Mouse (Mus musculus) intestine, embryonic 16.5 days (tissue): ENCODE results near the gene Akt1. TPM values are rescaled to one million over a fixed set of nuclear protein-coding genes. Genes with fewer than 3 reads are reported as not detected.
A peak's percentile ranks its signal among the peaks of the same experiment; 100 is the strongest.

Experiments used
- ATAC-seq: fragments of 200-750 bp; cut with Nextera tagmentation; 2 replicates; pipeline ENCODE4 v1.8.0; 2017; ENCODE audit warnings: moderate TSS enrichment, moderate library complexity
- H3K27ac ChIP-seq: fragments of 300-500 bp; sonication (generic); 2 replicates; pipeline ENCODE4 v1.5.1; 2014; ENCODE audit warnings: mild to moderate bottlenecking, low read length
- H3K27me3 ChIP-seq: fragments of 300-500 bp; sonication (generic); replicated peaks from 2 replicates; pipeline ENCODE4 v1.6.1; 2014; ENCODE audit warnings: low read length, control low read depth, mixed read lengths; ENCODE audit not compliant: control insufficient read depth, insufficient read depth
- H3K36me3 ChIP-seq: fragments of 300-500 bp; sonication (generic); 2 replicates; pipeline ENCODE4 v1.6.1; 2014; ENCODE audit warnings: low read length, control low read depth; ENCODE audit not compliant: control insufficient read depth, insufficient read depth
- H3K4me1 ChIP-seq: fragments of 300-500 bp; sonication (generic); 2 replicates; pipeline ENCODE4 v1.6.1; 2014; ENCODE audit warnings: low read length, control low read depth, mixed read lengths; ENCODE audit not compliant: control insufficient read depth, insufficient read depth
- H3K4me2 ChIP-seq: fragments of 300-500 bp; sonication (generic); 2 replicates; pipeline ENCODE4 v1.6.1; 2014; ENCODE audit warnings: low read depth, low read length, control low read depth
- H3K4me3 ChIP-seq: fragments of 300-500 bp; sonication (generic); 2 replicates; pipeline ENCODE4 v1.5.1; 2014; ENCODE audit warnings: mild to moderate bottlenecking, low read length
- H3K9ac ChIP-seq: fragments of 300-500 bp; sonication (generic); 2 replicates; pipeline ENCODE4 v1.6.1; 2014; ENCODE audit warnings: low read depth, low read length
- H3K9me3 ChIP-seq: fragments of 300-500 bp; sonication (generic); 2 replicates; pipeline ENCODE4 v1.6.1; 2016; ENCODE audit warnings: low read length, control low read depth; ENCODE audit not compliant: control insufficient read depth
- WGBS: fragments of 180-500 bp; shearing (Covaris S2); extraction: QIAGEN DNeasy Blood & Tissue Kit; methylation state at CpG from one replicate; pipeline ENCODE4 v1.1.7; 2014; 5-methylcytosine and 5-hydroxymethylcytosine counted together
- polyA plus RNA-seq: library from polyadenylated mRNA; unstranded; fragments of >200 nt; fragmentation: Nextera tagmentation; extraction: Ambion mirVana; gene quantifications from 2 replicates; pipeline ENCODE4 v1.2.1, GENCODE M21; 2015

Akt1 gene
- polyA plus RNA-seq, 1 experiment from 2014 or later = 56.5 TPM

DNA sequence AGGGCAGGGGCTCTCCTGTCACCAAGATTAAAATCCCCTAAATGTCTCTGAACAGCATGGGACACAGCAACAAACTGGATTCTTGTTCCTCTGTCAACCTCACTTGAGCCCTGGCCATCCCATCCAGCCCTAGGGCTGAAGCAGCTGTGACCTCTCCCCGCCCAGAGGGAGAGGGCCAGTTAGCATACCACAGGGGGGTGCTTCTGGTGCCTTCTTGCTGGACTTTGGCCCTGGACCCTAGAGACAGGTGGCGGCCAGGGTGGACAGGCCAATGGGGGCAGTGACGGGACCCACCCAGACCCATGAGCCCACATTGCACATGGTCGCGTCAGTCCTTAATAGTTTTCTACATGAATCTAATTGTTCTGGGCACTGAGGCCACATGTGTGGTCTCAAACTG, 20.6 kb downstream of the Akt1 start:
- no peak overlapping the region for H3K27ac ChIP-seq
- no peaks in the 10 kb centered on the region for H3K9me3 ChIP-seq

DNA sequence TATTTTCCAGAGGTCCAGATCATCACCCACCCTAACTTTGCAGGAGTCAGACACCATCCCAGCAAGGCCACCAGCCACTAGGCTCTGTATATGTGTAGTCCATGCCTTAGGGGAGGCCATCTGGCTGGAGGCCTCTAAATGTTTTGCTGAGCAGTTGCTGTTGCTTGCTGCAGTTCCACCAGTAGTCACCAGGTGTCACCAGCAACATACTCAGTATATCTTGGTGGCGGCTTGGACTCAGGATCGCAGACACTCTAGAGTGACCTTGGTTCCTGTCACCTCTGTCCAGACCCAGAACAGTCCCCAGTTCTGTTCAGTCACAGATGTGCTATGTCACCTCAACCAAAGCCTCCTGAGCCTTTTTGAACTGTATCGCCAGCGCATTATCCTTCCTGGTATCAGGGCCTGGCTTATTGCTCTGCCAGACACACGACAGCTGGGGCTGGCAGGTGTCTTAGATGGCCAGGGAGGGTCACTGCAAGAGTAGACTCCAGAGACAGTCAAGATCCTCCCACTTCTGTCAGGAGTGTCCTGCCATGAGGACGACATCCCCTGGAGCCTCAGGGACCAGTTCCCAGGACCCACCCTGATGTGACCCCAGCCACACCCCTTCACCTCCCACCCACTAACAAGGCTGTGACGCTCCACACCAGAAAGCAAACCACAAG, 21.4 kb downstream of the Akt1 start:
- 33% methylated on average over 7 of the region's 7 CpGs for WGBS
- peak; percentile 71 for ATAC-seq
- peaks cover 35% of the 10 kb centered on the region for H3K36me3 ChIP-seq

More for the DNA sequence above, 20.6 kb downstream of the Akt1 start:
- Histone ChIP-seq H3K4me3 (no peak overlapping the region), H3K4me1 (peaks cover 24% of the 10 kb centered on the region), H3K4me2 (no peak overlapping the region), H3K9ac (no peak overlapping the region), H3K27me3 (no peaks in the 10 kb centered on the region), H3K36me3 (peaks cover 34% of the 10 kb centered on the region)
- 85% methylated on average over 5 of the region's 5 CpGs for WGBS
- ATAC-seq = no peak

DNA sequence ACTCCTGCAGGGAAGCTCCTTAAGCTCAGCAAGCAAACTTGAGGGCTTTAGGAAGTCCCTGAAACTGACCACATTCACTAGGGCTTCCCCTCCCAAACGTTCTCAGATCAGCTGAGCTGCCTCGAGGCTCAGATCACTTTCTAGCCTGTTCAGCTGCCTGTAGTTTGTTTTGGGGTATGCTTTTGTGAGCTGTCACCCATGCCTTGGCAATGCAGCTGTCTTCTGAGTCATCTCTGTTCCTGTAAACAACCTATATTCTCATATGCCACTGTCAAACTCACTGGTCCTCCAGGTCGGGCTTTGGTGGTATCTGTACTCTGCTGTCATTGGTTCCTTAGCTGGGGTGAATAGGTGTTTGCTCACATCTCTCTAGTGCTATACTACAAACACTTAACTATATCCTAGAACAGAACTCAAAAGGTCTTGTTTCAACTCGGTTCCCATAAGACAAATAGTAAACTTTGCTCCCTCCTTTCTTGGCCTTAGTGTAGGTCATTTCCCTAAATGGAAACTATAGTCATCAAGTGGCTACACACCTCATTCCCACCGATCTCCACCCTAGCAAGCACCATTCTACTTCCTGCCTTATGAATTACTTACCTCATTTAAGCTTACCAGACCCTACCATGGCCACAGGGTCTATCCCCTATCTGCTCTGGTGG, 22.8 kb downstream of the Akt1 start:
- Histone ChIP-seq H3K4me3 (no peak overlapping the region), H3K27ac (no peak overlapping the region), H3K9ac (no peak overlapping the region), H3K27me3 (no peaks in the 10 kb centered on the region), H3K4me1 (peaks cover 19% of the 10 kb centered on the region), H3K9me3 (no peaks in the 10 kb centered on the region), H3K36me3 (peaks cover 25% of the 10 kb centered on the region), H3K4me2 (no peak overlapping the region)
- WGBS = 72% methylated on average over 5 of the region's 5 CpGs
- no peak for ATAC-seq

More for the DNA sequence above, 21.4 kb downstream of the Akt1 start:
- peak overlapping the region; percentile 23; the same call in 1 of the 2 replicates for H3K27ac ChIP-seq
- no peaks in the 10 kb centered on the region for H3K27me3 ChIP-seq
- H3K9ac ChIP-seq = no peak overlapping the region
- H3K4me1 ChIP-seq = peaks cover 19% of the 10 kb centered on the region
- H3K4me2 ChIP-seq = no peak overlapping the region
- no peak overlapping the region for H3K4me3 ChIP-seq
- H3K9me3 ChIP-seq = no peaks in the 10 kb centered on the region

GRCm38 (mm10) chr12:112648081-112648480, 26.6 kb downstream of the Akt1 start:
- peaks cover 7% of the 10 kb centered on the region for H3K36me3 ChIP-seq
- H3K4me1 ChIP-seq = peaks cover 16% of the 10 kb centered on the region
- no peak overlapping the region for H3K4me2 ChIP-seq
- 88% methylated on average over 5 of the region's 5 CpGs for WGBS
- H3K4me3 ChIP-seq = no peak overlapping the region
- no peak overlapping the region for H3K27ac ChIP-seq
- ATAC-seq = no peak
- H3K9me3 ChIP-seq = no peaks in the 10 kb centered on the region
- H3K27me3 ChIP-seq = no peaks in the 10 kb centered on the region
- H3K9ac ChIP-seq = no peak overlapping the region

DNA sequence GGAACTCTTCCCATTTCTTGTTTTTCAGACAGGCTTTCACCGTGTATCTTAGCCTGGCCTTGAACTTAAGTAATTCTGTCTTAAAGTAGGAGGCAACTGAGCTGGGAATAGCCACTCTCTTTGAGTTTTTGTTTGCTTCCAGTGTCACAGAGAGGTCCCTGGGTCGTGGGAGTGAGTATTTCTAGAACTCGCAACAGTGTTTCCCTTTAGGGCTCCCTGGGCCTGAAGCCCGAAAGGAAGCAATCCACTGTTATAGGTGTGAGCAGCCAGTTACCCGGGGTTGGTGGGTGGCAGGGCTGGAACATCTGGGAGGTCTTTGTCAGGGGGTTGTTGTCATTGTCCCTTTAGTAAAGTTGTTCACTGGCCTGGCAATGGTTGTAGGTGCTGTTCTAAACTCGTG, 28.5 kb downstream of the Akt1 start:
- H3K27ac ChIP-seq = no peak overlapping the region; the same call in 1 of the 2 replicates
- H3K9ac ChIP-seq = peak overlapping the region; percentile 82
- peak overlapping the region; percentile 61 for H3K4me3 ChIP-seq

DNA sequence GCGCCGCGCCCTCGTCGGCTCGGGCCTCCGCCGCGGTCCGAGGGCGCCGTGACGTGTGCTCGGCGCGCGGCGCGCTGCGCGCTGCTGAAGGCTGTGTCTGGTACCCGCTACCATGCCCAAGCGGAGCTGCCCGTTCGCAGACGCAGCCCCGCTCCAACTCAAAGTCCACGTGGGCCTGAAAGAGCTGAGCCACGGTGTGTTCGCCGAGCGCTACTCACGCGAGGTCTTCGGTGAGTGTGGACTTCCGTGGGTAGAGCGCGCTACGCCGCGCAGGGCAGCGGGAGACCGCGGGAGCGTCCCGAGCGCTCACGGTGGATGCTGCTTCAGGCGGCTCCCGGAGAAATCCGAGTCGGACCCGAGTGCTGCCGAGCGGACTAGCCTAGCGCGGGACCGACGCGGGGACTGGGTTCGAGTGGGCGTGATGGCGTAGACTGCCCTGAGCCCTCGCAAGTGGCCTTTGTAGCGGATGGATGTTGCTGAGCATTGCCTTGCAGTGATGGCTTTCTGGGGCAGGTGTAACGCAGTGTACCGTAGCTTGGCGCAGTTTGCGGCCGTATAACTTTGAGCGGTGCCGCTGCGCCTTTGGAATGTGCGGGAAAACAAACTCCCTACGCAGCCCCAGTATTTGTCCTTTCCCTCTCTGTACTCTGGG, 29.7 kb downstream of the Akt1 start:
- Histone ChIP-seq H3K9me3 (no peaks in the 10 kb centered on the region), H3K27me3 (no peaks in the 10 kb centered on the region), H3K9ac (peak overlapping the region; percentile 82), H3K4me3 (peak overlapping the region; percentile 61), H3K36me3 (peaks cover 7% of the 10 kb centered on the region), H3K4me1 (peaks cover 14% of the 10 kb centered on the region), H3K27ac (peak overlapping the region; percentile 68), H3K4me2 (peak overlapping the region; percentile 90)
- ATAC-seq = peak; percentile 49
- WGBS = under 1% methylated on average over 75 of the region's 75 CpGs

More for the DNA sequence above, 28.5 kb downstream of the Akt1 start:
- H3K36me3 ChIP-seq = peaks cover 7% of the 10 kb centered on the region
- no peaks in the 10 kb centered on the region for H3K27me3 ChIP-seq
- peak overlapping the region; percentile 90 for H3K4me2 ChIP-seq
- H3K9me3 ChIP-seq = no peaks in the 10 kb centered on the region
- no peak for ATAC-seq
- WGBS = 48% methylated on average over 6 of the region's 6 CpGs
- peaks cover 14% of the 10 kb centered on the region for H3K4me1 ChIP-seq

GRCm38 (mm10) chr12:112644180-112644854, 30.4 kb downstream of the Akt1 start, which contains the start of gene Siva1:
TSS of gene Siva1 (plus strand) at chr12:112644679.
- Histone ChIP-seq H3K4me1 (peaks cover 14% of the 10 kb centered on the region), H3K4me3 (peak within 1 kb of the TSS; percentile 61), H3K27me3 (no peaks in the 10 kb centered on the region), H3K9ac (peak within 1 kb of the TSS; percentile 82), H3K4me2 (peak within 1 kb of the TSS; percentile 90), H3K9me3 (no peaks in the 10 kb centered on the region), H3K36me3 (peaks cover 6% of the 10 kb centered on the region), H3K27ac (peak within 1 kb of the TSS; percentile 68)
- peak; percentile 98 for ATAC-seq
- WGBS = 1% methylated on average over 46 of the region's 46 CpGs

- no peak overlapping the region for H3K4me3 ChIP-seq
- H3K27me3 ChIP-seq = no peaks in the 10 kb centered on the region
- H3K36me3 ChIP-seq = peaks cover under 1% of the 10 kb centered on the region; the same call in 1 of the 2 replicates
- no peak overlapping the region for H3K4me2 ChIP-seq
- peaks cover 14% of the 10 kb centered on the region for H3K4me1 ChIP-seq
- no peak overlapping the region for H3K9ac ChIP-seq
- H3K9me3 ChIP-seq = no peaks in the 10 kb centered on the region
- H3K27ac ChIP-seq = no peak overlapping the region
- 88% methylated on average over 6 of the region's 6 CpGs for WGBS
- ATAC-seq = no peak
Measured at GRCm38 (mm10) chr12:112643126-112643525, 31.6 kb downstream of the Akt1 start.

GRCm38 (mm10) chr12:112639526-112639925, 35.2 kb downstream of the Akt1 start:
- Histone ChIP-seq H3K4me1 (0 out of 2 replicates have a peak, but pooled peaks cover 4% of the 10 kb centered on the region), H3K9me3 (no peaks in the 10 kb centered on the region), H3K4me2 (no peak overlapping the region), H3K9ac (no peak overlapping the region), H3K4me3 (no peak overlapping the region), H3K27ac (no peak overlapping the region), H3K36me3 (no peaks in the 10 kb centered on the region), H3K27me3 (no peaks in the 10 kb centered on the region)
- no peak for ATAC-seq
- 74% methylated on average over 10 of the region's 10 CpGs for WGBS
